Mouse (Mus musculus): ENCODE measurements around the gene Fam172a. TPM values are rescaled to one million over a fixed set of nuclear protein-coding genes. Genes with fewer than 3 reads are reported as not detected.
A peak's percentile ranks its signal among the peaks of the same experiment; 100 is the strongest.

Fam172a gene
- polyA plus RNA-seq, 1 experiment: 16.3 TPM

DNA sequence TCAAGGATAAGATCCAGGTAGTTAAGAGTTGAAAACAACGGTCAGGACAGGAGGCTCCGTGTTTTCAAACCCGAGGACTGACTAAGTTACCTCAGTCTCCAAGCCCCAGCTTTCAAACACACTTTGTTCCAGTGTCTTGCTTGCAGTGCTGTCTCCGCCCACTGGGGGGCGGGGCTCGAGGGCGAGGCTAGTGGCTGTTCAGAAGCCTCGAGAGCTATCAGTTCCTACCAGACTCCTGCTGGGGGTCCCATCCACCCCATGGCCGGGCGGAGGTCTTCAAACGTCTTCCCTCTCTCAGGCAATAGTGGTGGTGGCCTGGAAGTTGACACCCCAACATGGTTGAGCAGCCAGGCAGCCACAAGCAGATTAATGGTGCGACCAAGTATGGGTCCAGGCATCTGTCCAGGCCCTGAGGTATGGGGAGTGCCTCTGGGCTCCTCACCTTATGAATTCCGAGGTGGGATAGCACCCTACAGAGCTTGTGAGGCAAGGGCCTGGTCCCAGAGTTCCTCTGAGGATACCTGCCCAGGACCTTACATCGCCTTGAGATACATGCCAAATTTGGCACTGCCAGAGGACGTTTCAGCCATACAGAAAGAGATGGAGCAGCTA is 323.0 kb downstream of the Fam172a start, which contains the start of gene Pou5f2:
TSS of gene Pou5f2 (plus strand) at position 220 of the 612 bp plus-strand sequence.
- Histone ChIP-seq H3K4me1 (ENCODE audit: control insufficient read depth, insufficient read depth, low read length) (no peaks in the 10 kb centered on the region), H3K27ac (ENCODE audit: insufficient read depth, low read length) (no peak within 1 kb of the TSS), H3K4me3 (replicated peaks; ENCODE audit: insufficient read depth, low read depth, low read length) (no peak within 1 kb of the TSS), H3K27me3 (ENCODE audit: control insufficient read depth, insufficient read depth, low read length) (no peaks in the 10 kb centered on the region)
- peak in 1 of 2 experiments; percentile 2 for DNase-seq
- whole genome bisulfite sequencing: 46% methylated on average over 15 of the region's 15 CpGs
- TF ChIP-seq POLR2A (IDR thresholded peaks at IDR 0.05; ENCODE audit: borderline replicate concordance, insufficient read depth, low read length) (no peak), CTCF (IDR thresholded peaks at IDR 0.05; ENCODE audit: borderline replicate concordance, insufficient read depth, low read depth, low read length) (peak; percentile 25; the same call in 1 of the 2 replicates)

- Histone ChIP-seq H3K27me3 (ENCODE audit: control insufficient read depth, insufficient read depth, low read length) (no peaks in the 10 kb centered on the region), H3K4me3 (replicated peaks; ENCODE audit: insufficient read depth, low read depth, low read length) (no peak overlapping the region), H3K27ac (ENCODE audit: insufficient read depth, low read length) (no peak overlapping the region), H3K4me1 (ENCODE audit: control insufficient read depth, insufficient read depth, low read length) (no peaks in the 10 kb centered on the region)
- TF ChIP-seq POLR2A (IDR thresholded peaks at IDR 0.05; ENCODE audit: borderline replicate concordance, insufficient read depth, low read length) (no peak), CTCF (IDR thresholded peaks at IDR 0.05; ENCODE audit: borderline replicate concordance, insufficient read depth, low read depth, low read length) (no peak)
- 46% methylated on average over 1 of the region's 1 CpGs for WGBS
- DNase-seq: no peak
Observed at GRCm38 (mm10) chr13:78032821-78033220, 331.0 kb downstream of the Fam172a start.

DNA sequence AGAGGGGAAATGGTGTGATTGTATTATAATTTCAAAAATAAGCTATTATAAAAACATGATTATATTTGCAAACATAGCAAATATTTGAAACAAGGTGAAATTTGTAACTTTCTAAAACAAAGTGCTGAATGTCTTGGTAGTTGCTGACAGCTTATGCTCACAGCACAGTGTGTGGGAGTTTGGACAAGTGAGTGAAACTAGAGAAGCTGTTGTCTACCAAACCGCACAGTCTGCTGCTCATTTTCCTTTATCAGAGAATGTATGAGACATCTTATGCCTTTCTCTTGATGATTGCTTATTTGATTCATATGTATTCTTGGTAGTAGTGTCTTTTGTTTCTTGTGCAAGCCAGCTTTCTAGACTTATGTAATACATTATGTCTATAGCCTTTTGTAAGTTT is 335.4 kb downstream of the Fam172a start:
- DNase-seq: no peak
- no peak for TF ChIP-seq CTCF (IDR thresholded peaks at IDR 0.05; ENCODE audit: borderline replicate concordance, insufficient read depth, low read depth, low read length)
- no peak for TF ChIP-seq POLR2A (IDR thresholded peaks at IDR 0.05; ENCODE audit: borderline replicate concordance, insufficient read depth, low read length)
- WGBS: 83% methylated on average over 1 of the region's 1 CpGs

GRCm38 (mm10) chr13:78043203-78043602 is 341.4 kb downstream of the Fam172a start:
- Histone ChIP-seq H3K4me3 (replicated peaks; ENCODE audit: insufficient read depth, low read depth, low read length) (no peak overlapping the region), H3K27ac (ENCODE audit: insufficient read depth, low read length) (no peak overlapping the region), H3K27me3 (ENCODE audit: control insufficient read depth, insufficient read depth, low read length) (no peaks in the 10 kb centered on the region), H3K4me1 (ENCODE audit: control insufficient read depth, insufficient read depth, low read length) (no peaks in the 10 kb centered on the region)
- no peak for TF ChIP-seq CTCF (IDR thresholded peaks at IDR 0.05; ENCODE audit: borderline replicate concordance, insufficient read depth, low read depth, low read length)
- TF ChIP-seq POLR2A (IDR thresholded peaks at IDR 0.05; ENCODE audit: borderline replicate concordance, insufficient read depth, low read length): no peak
- no peak for DNase-seq
- WGBS: 48% methylated on average over 6 of the region's 6 CpGs

More for the DNA sequence above, 335.4 kb downstream of the Fam172a start:
- Histone ChIP-seq H3K27me3 (ENCODE audit: control insufficient read depth, insufficient read depth, low read length) (no peaks in the 10 kb centered on the region), H3K4me3 (replicated peaks; ENCODE audit: insufficient read depth, low read depth, low read length) (no peak overlapping the region), H3K27ac (ENCODE audit: insufficient read depth, low read length) (no peak overlapping the region), H3K4me1 (ENCODE audit: control insufficient read depth, insufficient read depth, low read length) (no peaks in the 10 kb centered on the region)

DNA sequence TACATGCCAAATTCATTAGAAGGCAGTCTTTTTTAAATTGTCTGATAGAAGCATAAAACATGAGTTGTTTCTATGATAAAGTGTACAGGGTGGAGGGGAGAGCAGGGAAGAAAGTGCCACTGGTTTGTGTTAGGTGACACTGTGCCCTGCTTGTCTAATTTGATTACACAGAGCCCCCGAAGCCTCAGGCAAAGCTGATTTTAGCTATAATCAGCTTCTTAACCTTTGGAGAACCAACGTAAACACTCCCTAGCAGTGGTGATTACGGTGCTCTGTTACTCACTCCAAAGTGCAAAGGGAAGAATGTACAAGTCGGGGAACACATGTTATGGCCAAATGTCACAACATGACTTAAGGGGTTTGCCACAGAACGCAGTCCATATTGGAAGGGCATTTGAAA is 343.3 kb downstream of the Fam172a start:
- 85% methylated on average over 5 of the region's 5 CpGs for WGBS
- Histone ChIP-seq H3K27ac (ENCODE audit: insufficient read depth, low read length) (no peak overlapping the region), H3K4me1 (ENCODE audit: control insufficient read depth, insufficient read depth, low read length) (no peaks in the 10 kb centered on the region), H3K27me3 (ENCODE audit: control insufficient read depth, insufficient read depth, low read length) (no peaks in the 10 kb centered on the region), H3K4me3 (replicated peaks; ENCODE audit: insufficient read depth, low read depth, low read length) (no peak overlapping the region)
- no peak for DNase-seq
- no peak for TF ChIP-seq POLR2A (IDR thresholded peaks at IDR 0.05; ENCODE audit: borderline replicate concordance, insufficient read depth, low read length)
- TF ChIP-seq CTCF (IDR thresholded peaks at IDR 0.05; ENCODE audit: borderline replicate concordance, insufficient read depth, low read depth, low read length): no peak

GRCm38 (mm10) chr13:78087751-78088150 is 385.9 kb downstream of the Fam172a start:
- no peak for DNase-seq
- TF ChIP-seq CTCF (IDR thresholded peaks at IDR 0.05; ENCODE audit: borderline replicate concordance, insufficient read depth, low read depth, low read length): no peak
- TF ChIP-seq POLR2A (IDR thresholded peaks at IDR 0.05; ENCODE audit: borderline replicate concordance, insufficient read depth, low read length): no peak
- WGBS: 77% methylated on average over 4 of the region's 4 CpGs

GRCm38 (mm10) chr13:78090701-78091100 is 388.9 kb downstream of the Fam172a start:
- Histone ChIP-seq H3K27ac (ENCODE audit: insufficient read depth, low read length) (no peak overlapping the region), H3K27me3 (ENCODE audit: control insufficient read depth, insufficient read depth, low read length) (no peaks in the 10 kb centered on the region), H3K4me3 (replicated peaks; ENCODE audit: insufficient read depth, low read depth, low read length) (no peak overlapping the region), H3K4me1 (ENCODE audit: control insufficient read depth, insufficient read depth, low read length) (no peaks in the 10 kb centered on the region)
- no peak for DNase-seq
- TF ChIP-seq CTCF (IDR thresholded peaks at IDR 0.05; ENCODE audit: borderline replicate concordance, insufficient read depth, low read depth, low read length): no peak
- no peak for TF ChIP-seq POLR2A (IDR thresholded peaks at IDR 0.05; ENCODE audit: borderline replicate concordance, insufficient read depth, low read length)

More at GRCm38 (mm10) chr13:78087751-78088150, 385.9 kb downstream of the Fam172a start:
- H3K4me1 ChIP-seq (ENCODE audit: control insufficient read depth, insufficient read depth, low read length): no peaks in the 10 kb centered on the region
- no peaks in the 10 kb centered on the region for H3K27me3 ChIP-seq (ENCODE audit: control insufficient read depth, insufficient read depth, low read length)
- no peak overlapping the region for H3K4me3 ChIP-seq (replicated peaks; ENCODE audit: insufficient read depth, low read depth, low read length)
- no peak overlapping the region for H3K27ac ChIP-seq (ENCODE audit: insufficient read depth, low read length)

DNA sequence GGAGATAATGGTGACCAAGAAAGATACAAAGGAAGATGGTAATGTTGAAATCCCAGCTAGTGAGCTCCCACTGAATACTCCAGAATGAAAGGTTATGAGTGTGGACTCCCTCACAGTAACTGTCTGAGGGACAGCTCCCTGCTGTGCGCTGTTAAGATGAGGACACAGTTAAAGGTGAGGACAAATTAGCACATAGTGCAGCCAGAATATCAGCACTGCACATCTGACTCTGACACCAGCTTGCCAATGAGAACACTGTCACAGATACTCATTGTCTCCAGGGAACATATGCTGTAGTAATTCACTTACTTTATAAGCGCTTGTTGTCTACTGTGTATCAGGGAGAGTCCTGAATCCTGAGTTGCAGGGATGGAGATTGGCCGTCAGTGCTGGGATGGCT is 390.1 kb downstream of the Fam172a start:
- WGBS: 80% methylated on average over 3 of the region's 3 CpGs
- Histone ChIP-seq H3K4me1 (ENCODE audit: control insufficient read depth, insufficient read depth, low read length) (no peaks in the 10 kb centered on the region), H3K4me3 (replicated peaks; ENCODE audit: insufficient read depth, low read depth, low read length) (no peak overlapping the region), H3K27me3 (ENCODE audit: control insufficient read depth, insufficient read depth, low read length) (no peaks in the 10 kb centered on the region), H3K27ac (ENCODE audit: insufficient read depth, low read length) (no peak overlapping the region)
- TF ChIP-seq POLR2A (IDR thresholded peaks at IDR 0.05; ENCODE audit: borderline replicate concordance, insufficient read depth, low read length) (no peak), CTCF (IDR thresholded peaks at IDR 0.05; ENCODE audit: borderline replicate concordance, insufficient read depth, low read depth, low read length) (no peak)
- no peak for DNase-seq

Measured in cerebellum, adult 2 months (tissue).